Mouse (Mus musculus) adrenal gland, adult 2 months (tissue): ENCODE data around the gene Hspa1b. TPM values are rescaled to one million over a fixed set of nuclear protein-coding genes. Genes with fewer than 3 reads are reported as not detected.

Source experiments
- DNase-seq: peaks from one replicate; pipeline ENCODE4 v3.0.0; 2021
- polyA plus RNA-seq: library from polyadenylated mRNA; depleted of rRNA; stranded (reverse); fragments of >200 nt; gene quantifications from 2 replicates; pipeline ENCODE4 v1.2.3, GENCODE M21; 2012; rRNA removed
- total RNA-seq, 2 experiments: library from RNA; stranded (reverse); gene quantifications; 2 replicates each; pipeline ENCODE4 v1.2.3; 2021

Gene Hspa1b
- total and polyA plus RNA-seq, 3 experiments, result 36.3 to 634 (median 85.4) TPM

DNA sequence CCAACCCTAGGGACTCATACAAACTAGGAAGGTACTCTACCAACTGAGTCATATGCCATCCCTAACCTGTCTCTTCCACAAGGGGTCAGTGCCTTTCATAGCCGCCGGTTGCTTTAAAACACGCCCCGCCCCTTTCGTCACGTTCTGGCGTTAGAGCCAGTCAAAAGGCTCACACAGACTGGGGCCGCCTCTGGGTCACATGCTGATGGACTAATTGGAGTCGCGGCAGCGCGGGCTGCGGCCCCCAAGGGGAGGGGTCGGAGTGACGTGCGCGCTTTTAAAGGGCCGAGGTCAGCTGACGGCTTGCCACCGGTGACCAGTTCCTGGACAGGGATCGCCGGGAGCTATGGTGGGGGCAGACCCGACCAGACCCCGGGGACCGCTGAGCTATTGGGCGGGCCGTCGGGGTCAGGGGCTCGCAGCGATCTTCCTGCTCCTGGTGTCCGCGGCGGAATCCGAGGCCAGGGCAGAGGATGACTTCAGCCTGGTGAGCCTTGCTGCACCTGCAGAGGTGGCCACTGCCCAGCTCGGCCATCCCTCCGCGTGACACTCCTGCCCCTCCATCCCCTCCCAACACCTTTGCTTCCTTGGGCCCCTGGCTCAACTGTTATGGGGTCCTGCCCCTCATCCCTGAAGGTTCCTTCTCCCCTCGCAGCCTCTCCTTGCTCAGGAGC is 27.8 kb downstream of the Hspa1b start, which contains the start of gene Neu1:
Gene Neu1 (plus strand): TSS at position 193 of the 674 bp plus-strand sequence.
- peak; percentile 99 for DNase-seq

DNA sequence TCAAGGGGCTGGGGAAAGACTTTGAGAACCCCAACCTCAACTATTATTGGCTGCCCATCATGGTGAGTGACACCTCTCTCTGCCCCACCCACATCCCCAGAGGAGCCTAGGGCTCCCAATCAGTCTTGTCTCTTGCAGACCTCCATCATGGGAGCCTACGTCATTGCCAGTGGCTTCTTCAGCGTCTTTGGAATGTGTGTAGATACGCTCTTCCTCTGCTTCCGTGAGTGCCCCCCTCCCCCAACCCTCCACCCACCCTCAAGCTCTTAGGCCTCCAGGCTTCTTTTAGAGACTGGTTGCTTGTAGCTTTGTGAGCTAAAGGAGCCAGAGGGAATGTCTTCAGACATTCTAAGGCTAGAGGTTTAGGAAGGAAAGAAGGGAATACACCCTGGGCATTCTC is 30.2 kb downstream of the Hspa1b start:
- DNase-seq, result no peak

DNA sequence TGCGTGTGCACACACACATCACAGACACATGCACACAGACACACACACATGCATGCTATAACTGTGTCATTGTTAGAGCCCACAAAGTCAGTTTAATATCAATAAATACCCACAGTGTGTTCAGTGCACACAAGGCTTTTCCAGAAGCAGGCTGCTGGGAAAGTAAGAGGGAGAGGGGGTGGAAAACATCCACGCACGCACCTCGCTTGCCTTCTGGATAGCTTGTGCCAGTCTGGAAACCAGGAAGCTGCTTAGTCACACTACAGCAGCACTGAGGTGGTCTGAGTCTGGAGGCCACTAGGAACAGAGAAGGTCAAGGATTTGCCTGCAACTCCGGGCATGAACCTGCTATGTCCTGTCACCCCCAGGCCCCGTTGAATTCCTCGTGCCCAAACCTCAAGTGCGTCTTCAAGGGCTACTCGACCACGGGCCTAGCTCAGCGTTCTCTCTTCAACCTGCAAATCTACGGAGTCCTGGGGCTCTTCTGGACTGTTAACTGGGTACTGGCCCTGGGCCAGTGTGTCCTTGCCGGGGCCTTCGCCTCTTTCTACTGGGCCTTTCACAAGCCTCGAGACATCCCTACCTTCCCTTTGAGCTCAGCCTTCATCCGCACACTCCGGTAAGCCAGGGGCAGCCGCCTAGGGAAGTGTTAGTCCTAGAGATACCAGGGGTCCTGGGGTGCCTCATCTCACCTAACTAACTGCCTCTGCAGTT is 31.6 kb downstream of the Hspa1b start:
- DNase-seq, result peak; percentile 73

DNA sequence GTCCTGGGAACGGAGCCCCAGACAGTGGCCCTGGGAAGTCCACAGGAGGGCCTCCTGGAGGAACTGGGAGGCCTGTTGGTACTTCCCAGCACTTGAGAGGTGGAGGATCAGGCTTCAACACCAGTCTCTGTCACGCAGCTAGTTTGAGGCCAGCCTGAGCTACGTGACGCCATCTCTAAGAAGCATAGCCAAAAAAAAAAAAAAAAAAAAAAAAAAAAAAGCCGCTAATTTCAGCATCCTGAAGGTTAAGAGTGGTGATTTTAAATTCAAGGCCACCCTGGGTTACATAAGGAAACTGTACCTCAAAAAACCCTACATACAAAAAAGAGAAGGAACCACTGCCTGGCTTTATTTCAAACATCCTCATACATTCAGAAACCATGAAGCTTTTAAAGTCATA is 34.8 kb downstream of the Hspa1b start:
- no peak for DNase-seq

DNA sequence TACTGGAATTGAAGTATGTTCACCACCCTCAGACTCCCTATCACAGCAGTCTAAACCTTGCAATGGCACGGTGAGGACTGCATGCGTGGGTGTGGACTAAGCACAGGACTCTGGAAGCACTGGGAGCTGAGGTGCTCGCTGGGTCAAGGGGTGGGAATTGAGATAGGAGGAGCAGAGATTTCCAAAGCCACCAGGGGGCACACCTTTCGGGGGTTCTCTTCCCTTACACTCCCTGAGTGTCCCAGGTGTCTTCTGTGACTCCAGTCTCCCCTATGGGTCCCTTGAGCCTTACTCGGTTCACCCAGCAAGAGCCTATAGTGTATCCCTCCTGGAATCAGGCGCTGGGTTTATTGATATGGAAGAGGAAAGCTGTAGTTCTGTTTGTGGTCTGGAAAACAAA is 36.1 kb downstream of the Hspa1b start:
- no peak for DNase-seq

DNA sequence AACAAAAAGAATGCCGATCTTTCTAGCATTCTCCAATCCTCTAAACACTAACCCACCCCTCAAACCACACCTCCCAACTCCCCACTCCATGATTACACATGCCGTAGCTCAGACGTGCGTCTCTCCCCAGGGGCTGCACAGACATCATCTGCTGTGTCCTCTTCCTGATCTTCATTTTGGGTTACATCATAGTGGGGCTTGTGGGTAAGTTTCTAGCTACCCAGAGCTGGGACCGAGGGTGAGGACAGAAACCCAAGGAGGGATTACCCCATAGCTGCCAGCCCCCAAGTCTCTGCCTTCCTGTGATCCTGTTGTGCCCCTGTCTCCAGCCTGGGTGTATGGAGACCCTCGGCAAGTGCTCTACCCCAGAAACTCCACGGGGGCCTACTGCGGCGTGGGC is 41.9 kb downstream of the Hspa1b start:
- DNase-seq, result no peak

DNA sequence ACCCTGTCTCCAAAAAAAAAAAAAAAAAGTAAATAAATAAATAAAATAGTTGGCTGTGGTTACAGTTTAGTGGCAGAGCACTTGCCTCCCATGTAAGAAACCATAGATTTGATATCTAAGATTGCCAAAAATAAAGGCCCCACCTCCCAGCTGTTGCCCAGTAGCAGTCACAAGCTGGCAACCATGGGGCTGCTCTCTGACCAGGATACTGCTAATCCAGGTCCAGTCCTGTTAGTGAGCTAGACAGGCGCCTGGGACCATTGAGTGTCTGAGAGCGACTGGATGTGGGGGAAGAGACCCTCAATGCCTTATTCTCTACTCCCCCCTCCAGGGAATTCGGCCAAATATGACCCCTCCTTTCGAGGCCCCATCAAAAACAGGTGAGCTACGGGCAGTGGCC is 42.7 kb downstream of the Hspa1b start:
- DNase-seq, result no peak

DNA sequence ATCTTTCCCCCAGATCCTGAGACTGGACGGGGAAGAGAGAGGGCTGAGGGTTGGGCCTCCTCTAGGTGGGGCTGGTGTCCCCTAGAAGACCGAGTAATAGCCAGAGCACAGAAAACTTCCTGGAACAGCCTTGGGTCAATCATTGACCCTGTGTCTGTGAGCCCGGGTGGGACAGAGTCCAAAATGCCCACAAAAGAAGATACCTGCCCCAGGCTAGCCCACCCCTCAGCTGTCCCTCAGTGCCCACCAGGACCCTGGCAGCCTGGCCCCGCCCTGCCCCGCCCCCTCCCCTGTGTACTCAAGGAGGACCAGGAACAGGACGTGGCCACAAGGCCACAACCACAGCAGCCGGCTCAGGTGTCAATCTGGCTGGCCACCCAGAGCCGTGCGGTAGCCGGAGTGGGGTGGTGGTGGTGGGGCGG is 43.6 kb downstream of the Hspa1b start:
- DNase-seq, result peak; percentile 52

DNA sequence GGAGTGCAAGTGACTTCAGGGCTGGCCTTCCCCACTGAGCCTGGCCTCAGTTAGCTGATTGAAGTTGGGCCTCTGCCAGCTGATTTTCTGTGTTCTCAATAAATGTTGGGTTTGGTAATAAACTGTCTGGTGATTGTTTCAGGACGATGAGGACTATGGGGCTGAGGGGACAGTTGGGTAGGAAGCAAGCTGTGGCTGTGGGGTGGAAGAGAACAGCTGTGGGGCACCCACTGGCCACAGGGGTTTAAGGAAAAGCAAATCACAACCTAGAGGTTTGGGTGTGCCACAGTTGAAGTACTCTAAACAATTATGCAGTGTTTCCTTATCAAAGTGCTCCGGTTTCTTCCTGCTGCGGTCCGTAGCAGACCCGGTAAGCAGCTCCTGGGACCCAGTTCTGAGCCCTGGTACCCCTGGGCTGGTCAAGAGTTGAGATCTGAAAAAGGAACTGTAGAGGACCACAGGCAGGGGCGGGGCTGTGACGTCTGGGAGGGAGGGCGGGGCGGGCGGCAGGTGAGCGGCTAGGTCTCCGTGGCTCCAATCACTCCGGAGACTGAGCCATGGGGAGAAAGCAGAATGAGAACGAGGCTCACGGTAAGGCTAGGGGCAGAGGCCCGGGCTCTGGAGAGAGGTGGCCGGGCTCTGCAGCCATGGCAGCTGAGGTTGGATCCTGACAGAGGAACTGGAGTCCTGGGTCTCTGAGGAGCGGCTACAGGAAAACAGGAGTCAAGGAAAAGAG is 44.9 kb downstream of the Hspa1b start, which contains the start of gene Slc44a4:
Gene Slc44a4 (plus strand): TSS at position 537 of the 736 bp plus-strand sequence.
- no peak for DNase-seq

DNA sequence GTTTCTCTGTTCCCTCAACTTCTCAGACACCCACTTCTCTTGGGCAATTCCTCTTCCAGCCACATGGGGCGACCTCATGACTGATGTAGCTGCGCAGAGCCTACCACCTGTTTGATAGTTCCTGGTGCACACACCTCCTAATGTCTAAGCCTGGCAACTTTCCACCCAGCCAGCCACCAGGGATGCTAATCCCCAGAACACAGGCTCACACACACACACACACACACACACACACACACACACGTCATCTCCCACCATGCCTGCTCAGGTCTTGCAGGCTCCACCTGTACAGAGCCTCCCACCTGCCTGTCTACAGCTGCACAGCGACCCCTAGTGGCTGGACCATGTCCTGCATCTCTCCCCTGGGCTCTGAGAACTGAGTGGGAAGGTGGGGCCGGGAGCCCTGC is 47.1 kb downstream of the Hspa1b start:
- peak; percentile 77 for DNase-seq

DNA sequence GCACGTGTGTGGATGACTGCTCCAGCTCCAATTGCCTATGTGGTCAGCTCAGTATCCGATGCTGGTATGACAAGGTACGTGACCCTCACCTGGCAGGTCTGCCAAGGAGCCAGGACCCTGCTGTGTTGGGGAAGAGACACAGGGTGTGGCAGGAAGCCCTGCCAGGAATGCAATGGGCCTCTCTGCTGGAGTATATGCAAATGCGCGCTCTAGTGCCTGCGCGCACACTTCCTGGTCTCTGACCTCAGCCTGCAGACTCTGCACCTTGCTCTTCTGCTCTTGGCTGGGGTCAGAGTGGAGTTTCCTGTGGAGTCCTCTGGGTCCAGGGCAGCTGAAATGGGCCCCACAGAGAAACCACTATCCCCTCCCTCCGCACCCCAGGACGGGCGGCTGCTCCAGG is 48.1 kb downstream of the Hspa1b start:
- DNase-seq, result no peak

Other genes with a start within 250 kb of the Hspa1b start
Only the 30 nearest of the 42 such genes appear.
- over 10,000 TPM in 1 of 2 experiments, 1,000 to 10,000 TPM in 1; 5,616 to 11,133 TPM for gene Cyp21a1, start 154.7 kb downstream of the Hspa1b start, total RNA-seq
- gene Cyp21a1, start 154.7 kb downstream of the Hspa1b start, polyA plus RNA-seq, result 14,410 and 19,594 TPM in 2 replicates
- gene Stk19, start 122.3 kb downstream of the Hspa1b start, total RNA-seq, result 10 to 100 TPM; 38.5 to 55.1 TPM
- gene Stk19, start 122.3 kb downstream of the Hspa1b start, polyA plus RNA-seq, result 139 and 176 TPM in 2 replicates
- gene Dxo, start 122.2 kb downstream of the Hspa1b start, total RNA-seq, result 100 to 1,000 TPM in 1 of 2 experiments, 10 to 100 TPM in 1; 47.0 to 126 TPM
- gene Dxo, start 122.2 kb downstream of the Hspa1b start, polyA plus RNA-seq, result 82.7 and 107 TPM in 2 replicates
- gene Skiv2l, start 109.0 kb downstream of the Hspa1b start, total RNA-seq, result 10 to 100 TPM; 62.1 to 65.8 TPM
- gene Skiv2l, start 109.0 kb downstream of the Hspa1b start, polyA plus RNA-seq, result 105 and 112 TPM in 2 replicates
- 10 to 100 TPM; 55.5 to 67.6 TPM for gene Nelfe, start 108.8 kb downstream of the Hspa1b start, total RNA-seq
- gene Nelfe, start 108.8 kb downstream of the Hspa1b start, polyA plus RNA-seq, result 22.8 and 31.5 TPM in 2 replicates
- 10 to 100 TPM; 18.4 to 29.0 TPM for gene Cfb, start 96.7 kb downstream of the Hspa1b start, total RNA-seq
- gene Cfb, start 96.7 kb downstream of the Hspa1b start, polyA plus RNA-seq, result 4.6 and 7.9 TPM in 2 replicates
- 10 to 100 TPM; 10.8 to 16.1 TPM for gene Zbtb12, start 79.8 kb downstream of the Hspa1b start, total RNA-seq
- 18.7 and 21.5 TPM in 2 replicates for gene Zbtb12, start 79.8 kb downstream of the Hspa1b start, polyA plus RNA-seq
- gene Gm20547, start 77.2 kb downstream of the Hspa1b start, total RNA-seq, result not detected
- gene Gm20547, start 77.2 kb downstream of the Hspa1b start, polyA plus RNA-seq, result 0.04 TPM in 1 of 2 replicates, not detected in the other
- 100 to 1,000 TPM in 1 of 2 experiments, 10 to 100 TPM in 1; 81.4 to 105 TPM for gene C2, start 61.0 kb downstream of the Hspa1b start, total RNA-seq
- gene C2, start 61.0 kb downstream of the Hspa1b start, polyA plus RNA-seq, result 70.7 and 71.5 TPM in 2 replicates
- 100 to 1,000 TPM; 115 to 131 TPM for gene Ehmt2, start 60.8 kb downstream of the Hspa1b start, total RNA-seq
- gene Ehmt2, start 60.8 kb downstream of the Hspa1b start, polyA plus RNA-seq, result 387 and 452 TPM in 2 replicates
- gene Slc44a4, start 44.8 kb downstream of the Hspa1b start, total RNA-seq, result 1 to 10 TPM in 1 of 2 experiments, under 1 TPM in 1; 0.92 to 1.9 TPM
- 0.33 and 0.50 TPM in 2 replicates for gene Slc44a4, start 44.8 kb downstream of the Hspa1b start, polyA plus RNA-seq
- gene Neu1, start 28.0 kb downstream of the Hspa1b start, total RNA-seq, result 10 to 100 TPM; 24.0 to 25.3 TPM
- 47.2 and 52.8 TPM in 2 replicates for gene Neu1, start 28.0 kb downstream of the Hspa1b start, polyA plus RNA-seq
- gene Gm20481, start 10.7 kb upstream of the Hspa1b start, total RNA-seq, result under 1 TPM in 1 of 2 experiments, not detected in 1; 0.58 TPM
- gene Gm20481, start 10.7 kb upstream of the Hspa1b start, polyA plus RNA-seq, result 1.1 and 1.2 TPM in 2 replicates
- 100 to 1,000 TPM in 1 of 2 experiments, 10 to 100 TPM in 1; 16.3 to 253 TPM for gene Hspa1a, start 12.9 kb upstream of the Hspa1b start, total RNA-seq
- 37.1 and 55.2 TPM in 2 replicates for gene Hspa1a, start 12.9 kb upstream of the Hspa1b start, polyA plus RNA-seq
- gene Hspa1l, start 13.5 kb upstream of the Hspa1b start, total RNA-seq, result under 1 TPM; 0.28 to 0.29 TPM
- gene Hspa1l, start 13.5 kb upstream of the Hspa1b start, polyA plus RNA-seq, result 0.11 and 0.17 TPM in 2 replicates
- 10 to 100 TPM; 32.9 to 45.8 TPM for gene Lsm2, start 22.6 kb upstream of the Hspa1b start, total RNA-seq
- 82.4 and 84.8 TPM in 2 replicates for gene Lsm2, start 22.6 kb upstream of the Hspa1b start, polyA plus RNA-seq
- 10 to 100 TPM; 57.9 to 60.2 TPM for gene Vars, start 41.7 kb upstream of the Hspa1b start, total RNA-seq
- gene Vars, start 41.7 kb upstream of the Hspa1b start, polyA plus RNA-seq, result 178 and 214 TPM in 2 replicates
- gene Vwa7, start 57.3 kb upstream of the Hspa1b start, total RNA-seq, result under 1 TPM; 0.26 to 0.55 TPM
- 0.97 and 1.8 TPM in 2 replicates for gene Vwa7, start 57.3 kb upstream of the Hspa1b start, polyA plus RNA-seq
- gene Sapcd1, start 68.8 kb upstream of the Hspa1b start, total RNA-seq, result under 1 TPM in 1 of 2 experiments, not detected in 1; 0.79 TPM
- gene Sapcd1, start 68.8 kb upstream of the Hspa1b start, polyA plus RNA-seq, result 0.83 and 2.0 TPM in 2 replicates
- gene Msh5, start 87.5 kb upstream of the Hspa1b start, total RNA-seq, result under 1 TPM; 0.75 to 0.93 TPM
- gene Msh5, start 87.5 kb upstream of the Hspa1b start, polyA plus RNA-seq, result 1.3 and 1.7 TPM in 2 replicates
- gene Clic1, start 90.7 kb upstream of the Hspa1b start, total RNA-seq, result 100 to 1,000 TPM in 1 of 2 experiments, 10 to 100 TPM in 1; 80.8 to 136 TPM
- 62.2 and 64.1 TPM in 2 replicates for gene Clic1, start 90.7 kb upstream of the Hspa1b start, polyA plus RNA-seq
- gene Ddah2, start 99.8 kb upstream of the Hspa1b start, total RNA-seq, result 10 to 100 TPM in 1 of 2 experiments, 1 to 10 TPM in 1; 7.2 to 26.6 TPM
- 25.9 and 35.6 TPM in 2 replicates for gene Ddah2, start 99.8 kb upstream of the Hspa1b start, polyA plus RNA-seq
- not detected for gene Ly6g6c, start 106.2 kb upstream of the Hspa1b start, total RNA-seq
- not detected in 2 replicates for gene Ly6g6c, start 106.2 kb upstream of the Hspa1b start, polyA plus RNA-seq
- gene Mpig6b, start 106.9 kb upstream of the Hspa1b start, total RNA-seq, result not detected
- gene Mpig6b, start 106.9 kb upstream of the Hspa1b start, polyA plus RNA-seq, result 0.06 TPM in 1 of 2 replicates, not detected in the other
- not detected for gene Ly6g6e, start 117.7 kb upstream of the Hspa1b start, total RNA-seq
- 0.21 and 0.34 TPM in 2 replicates for gene Ly6g6e, start 117.7 kb upstream of the Hspa1b start, polyA plus RNA-seq
- gene Ly6g6d, start 118.8 kb upstream of the Hspa1b start, total RNA-seq, result under 1 TPM in 1 of 2 experiments, not detected in 1; 0.45 TPM
- gene Ly6g6d, start 118.8 kb upstream of the Hspa1b start, polyA plus RNA-seq, result 0.57 and 1.1 TPM in 2 replicates
- not detected for gene Ly6g6f, start 126.4 kb upstream of the Hspa1b start, total RNA-seq
- not detected in 2 replicates for gene Ly6g6f, start 126.4 kb upstream of the Hspa1b start, polyA plus RNA-seq
- 10 to 100 TPM; 71.8 to 95.8 TPM for gene Abhd16a, start 130.0 kb upstream of the Hspa1b start, total RNA-seq
- 219 and 291 TPM in 2 replicates for gene Abhd16a, start 130.0 kb upstream of the Hspa1b start, polyA plus RNA-seq
- gene Ly6g5c, start 149.0 kb upstream of the Hspa1b start, total RNA-seq, result not detected
- not detected in 2 replicates for gene Ly6g5c, start 149.0 kb upstream of the Hspa1b start, polyA plus RNA-seq
- under 1 TPM; 0.23 to 0.35 TPM for gene Ly6g5b, start 156.2 kb upstream of the Hspa1b start, total RNA-seq
- 0.42 and 0.52 TPM in 2 replicates for gene Ly6g5b, start 156.2 kb upstream of the Hspa1b start, polyA plus RNA-seq